Mouse (Mus musculus): ENCODE measurements around the gene Prdm11.

Prdm11 gene

GRCm38 (mm10) chr2:92931061-92931460 is 114.9 kb downstream of the Prdm11 start:
- no peak for DNase-seq (ENCODE audit: low spot score)

GRCm38 (mm10) chr2:92929696-92930095 is 116.3 kb downstream of the Prdm11 start:
- no peak for DNase-seq (ENCODE audit: low spot score)

GRCm38 (mm10) chr2:92924677-92925259 is 121.2 kb downstream of the Prdm11 start:
- DNase-seq (ENCODE audit: low spot score), result no peak

GRCm38 (mm10) chr2:92920709-92921108 is 125.3 kb downstream of the Prdm11 start:
- no peak for DNase-seq (ENCODE audit: low spot score)

GRCm38 (mm10) chr2:92917405-92918142 is 128.4 kb downstream of the Prdm11 start:
- no peak for DNase-seq (ENCODE audit: low spot score)

- DNase-seq (ENCODE audit: low spot score), result no peak
Measured at GRCm38 (mm10) chr2:92915659-92916631, 130.0 kb downstream of the Prdm11 start.
